Mouse (Mus musculus) heart, postnatal 0 days (tissue): ENCODE data around the gene Lrrc10. TPM values are rescaled to one million over a fixed set of nuclear protein-coding genes. Genes with fewer than 3 reads are reported as not detected.

Experiments
- ATAC-seq: fragments of 200-750 bp; cut with Nextera tagmentation; 2 replicates; pipeline ENCODE4 v1.8.0; 2017; ENCODE audit warnings: low read depth, moderate number of reproducible peaks, moderate library complexity; ENCODE audit not compliant: insufficient read depth
- DNase-seq: peaks from one replicate; pipeline ENCODE4 v3.0.0-alpha.2; 2016; ENCODE audit warnings: low spot score
- H3K27ac ChIP-seq: fragments of 300-500 bp; sonication (generic); 2 replicates; pipeline ENCODE4 v1.5.1; 2014; ENCODE audit warnings: low read depth, mild to moderate bottlenecking
- H3K27me3 ChIP-seq: fragments of 300-500 bp; sonication (generic); 2 replicates; pipeline ENCODE4 v1.6.1; 2014; ENCODE audit warnings: low read length, mixed read lengths; ENCODE audit not compliant: control insufficient read depth, insufficient read depth
- H3K36me3 ChIP-seq: fragments of 300-500 bp; sonication (generic); replicated peaks from 2 replicates; pipeline ENCODE4 v1.6.1; 2014; ENCODE audit warnings: low read length, mixed read lengths; ENCODE audit not compliant: control insufficient read depth, insufficient read depth
- H3K4me1 ChIP-seq: fragments of 300-500 bp; sonication (generic); 2 replicates; pipeline ENCODE4 v1.6.1; 2014; ENCODE audit warnings: antibody characterized with exemption; ENCODE audit not compliant: control insufficient read depth, insufficient read depth
- H3K4me2 ChIP-seq: fragments of 300-500 bp; sonication (generic); 2 replicates; pipeline ENCODE4 v1.6.1; 2014; ENCODE audit warnings: low read depth, mild to moderate bottlenecking, low read length, moderate library complexity
- H3K4me3 ChIP-seq: fragments of 300-500 bp; sonication (generic); 2 replicates; pipeline ENCODE4 v1.5.1; 2014; ENCODE audit warnings: low read depth, low read length
- H3K9ac ChIP-seq: fragments of 300-500 bp; sonication (generic); replicated peaks from 2 replicates; pipeline ENCODE4 v1.6.1; 2014; ENCODE audit warnings: low read depth, low read length, mixed read lengths
- H3K9me3 ChIP-seq: fragments of 300-500 bp; sonication (generic); replicated peaks from 2 replicates; pipeline ENCODE4 v1.6.1; 2016; ENCODE audit warnings: low read length; ENCODE audit not compliant: control insufficient read depth
- CTCF ChIP-seq: IDR thresholded peaks from 2 replicates; pipeline ENCODE4 v1.5.1; 2016; ENCODE audit warnings: antibody characterized with exemption, control low read depth, low read depth
- EP300 ChIP-seq: IDR thresholded peaks from 2 replicates; pipeline ENCODE4 v1.6.1; 2016; ENCODE audit warnings: antibody characterized with exemption, low read depth
- whole genome bisulfite sequencing: fragments of 180-500 bp; shearing (Covaris S2); extraction: QIAGEN DNeasy Blood & Tissue Kit; methylation state at CpG from one replicate; pipeline ENCODE4 v1.1.7; 2014; 5-methylcytosine and 5-hydroxymethylcytosine counted together
- polyA plus RNA-seq: library from polyadenylated mRNA; unstranded; fragments of >200 nt; fragmentation: Nextera tagmentation; extraction: Ambion mirVana; gene quantifications from 2 replicates; pipeline ENCODE4 v1.2.1, GENCODE M21; 2015
- total RNA-seq: library from RNA; depleted of rRNA; stranded (reverse); fragments of >200 nt; gene quantifications from 2 replicates; pipeline ENCODE4 v1.2.3, GENCODE M21; 2014; ENCODE audit warnings: low replicate concordance

Lrrc10 gene
- total and polyA plus RNA-seq, 2 experiments from 2014 or later = 138 to 330 TPM

DNA sequence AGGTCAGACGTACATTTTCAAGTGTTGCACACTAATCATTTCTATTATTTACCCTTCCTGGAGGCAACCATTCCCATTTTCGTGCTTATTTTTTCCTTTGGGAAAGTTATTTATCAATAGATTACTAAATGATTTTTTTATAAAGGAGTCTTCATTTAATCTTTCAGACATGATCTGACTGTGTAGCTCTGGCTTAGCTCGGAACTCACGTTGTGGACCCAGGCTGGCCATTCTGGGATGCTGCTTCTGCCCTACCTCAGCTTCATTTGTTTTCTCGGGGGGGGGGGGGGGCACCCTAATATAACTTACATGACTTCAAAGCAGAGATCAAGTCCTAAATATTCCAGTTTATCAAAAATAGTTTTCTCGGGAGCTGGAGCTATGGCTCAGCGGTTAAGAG lies 18.9 kb downstream of the Lrrc10 start:
- H3K36me3 ChIP-seq = peaks cover 30% of the 10 kb centered on the region
- H3K4me3 ChIP-seq = peak overlapping the region; percentile 89
- 7% methylated on average over 7 of the region's 7 CpGs for WGBS
- TF ChIP-seq EP300 (no peak), CTCF (no peak)
- H3K4me2 ChIP-seq = peak overlapping the region; percentile 68
- H3K27me3 ChIP-seq = no peaks in the 10 kb centered on the region
- no peaks in the 10 kb centered on the region for H3K9me3 ChIP-seq
- peak overlapping the region; percentile 53 for H3K9ac ChIP-seq
- DNase-seq (no peak), ATAC-seq (no peak)
- H3K27ac ChIP-seq = peak overlapping the region; percentile 70
- peaks cover 6% of the 10 kb centered on the region for H3K4me1 ChIP-seq

DNA sequence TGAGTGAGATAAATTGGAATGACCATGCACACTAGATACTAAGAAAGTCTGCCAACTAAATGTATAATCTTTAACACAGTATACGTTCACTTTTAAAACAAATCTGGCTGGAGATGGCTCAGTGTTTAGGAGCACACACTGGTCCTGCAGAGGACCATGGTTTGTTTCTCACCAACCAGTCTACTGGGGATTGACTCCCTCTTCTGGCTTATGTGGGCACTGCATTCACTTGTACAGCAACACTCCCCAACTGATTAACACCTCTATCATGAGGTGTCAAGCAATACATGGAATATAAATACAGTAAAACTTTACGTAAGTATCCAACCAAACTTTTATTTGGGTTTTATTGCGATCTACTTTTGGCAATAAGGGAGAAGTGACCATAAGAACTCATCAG lies 24.0 kb downstream of the Lrrc10 start:
- Histone ChIP-seq H3K4me3 (no peak overlapping the region), H3K9ac (no peak overlapping the region), H3K27me3 (no peaks in the 10 kb centered on the region), H3K36me3 (peaks cover 35% of the 10 kb centered on the region), H3K4me1 (no peaks in the 10 kb centered on the region), H3K4me2 (no peak overlapping the region), H3K27ac (no peak overlapping the region), H3K9me3 (no peaks in the 10 kb centered on the region)
- TF ChIP-seq CTCF = no peak
- TF ChIP-seq EP300 = no peak
- WGBS = 85% methylated on average over 3 of the region's 3 CpGs
- DNase-seq = no peak
- no peak for ATAC-seq

DNA sequence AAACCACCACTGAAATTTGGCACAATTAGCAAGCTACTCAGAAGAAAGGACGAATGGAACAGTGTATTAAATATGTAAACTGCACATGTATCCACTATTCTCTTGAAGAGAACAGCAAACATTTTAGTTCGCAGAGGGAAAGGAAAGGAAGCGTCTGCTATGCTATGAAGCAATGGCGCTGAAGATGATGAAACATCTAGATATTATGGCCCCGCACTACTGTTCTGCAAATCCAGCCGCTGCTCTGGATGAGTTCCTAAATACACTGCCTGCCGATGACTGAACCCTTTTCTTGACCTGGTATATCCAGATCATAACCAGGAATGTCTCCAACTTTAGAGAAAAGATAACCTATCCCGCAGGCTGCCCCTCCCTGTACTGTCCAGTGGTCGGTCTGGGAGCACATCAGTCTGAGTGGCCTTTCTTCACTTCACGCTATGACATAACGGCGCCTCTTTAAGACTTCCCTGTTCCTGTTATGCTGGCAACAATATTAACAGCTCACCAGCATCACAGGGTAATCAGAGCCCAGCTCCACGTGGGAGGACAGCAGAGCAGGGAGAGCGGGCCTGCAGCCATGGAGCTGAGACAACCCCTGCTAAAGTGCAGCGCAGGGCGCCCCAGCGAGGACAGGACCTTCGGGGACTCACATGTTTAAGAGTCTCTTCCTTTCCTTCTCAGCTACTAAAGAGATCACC lies 27.2 kb downstream of the Lrrc10 start:
- Histone ChIP-seq H3K27ac (no peak overlapping the region), H3K9me3 (no peaks in the 10 kb centered on the region), H3K4me2 (no peak overlapping the region), H3K27me3 (no peaks in the 10 kb centered on the region), H3K36me3 (peaks cover 61% of the 10 kb centered on the region), H3K4me1 (no peaks in the 10 kb centered on the region), H3K9ac (no peak overlapping the region), H3K4me3 (no peak overlapping the region)
- 76% methylated on average over 18 of the region's 18 CpGs for WGBS
- no peak for TF ChIP-seq CTCF
- no peak for TF ChIP-seq EP300
- ATAC-seq = 0 out of 2 replicates have a peak, but pooled peaks have one; percentile 33
- no peak for DNase-seq

DNA sequence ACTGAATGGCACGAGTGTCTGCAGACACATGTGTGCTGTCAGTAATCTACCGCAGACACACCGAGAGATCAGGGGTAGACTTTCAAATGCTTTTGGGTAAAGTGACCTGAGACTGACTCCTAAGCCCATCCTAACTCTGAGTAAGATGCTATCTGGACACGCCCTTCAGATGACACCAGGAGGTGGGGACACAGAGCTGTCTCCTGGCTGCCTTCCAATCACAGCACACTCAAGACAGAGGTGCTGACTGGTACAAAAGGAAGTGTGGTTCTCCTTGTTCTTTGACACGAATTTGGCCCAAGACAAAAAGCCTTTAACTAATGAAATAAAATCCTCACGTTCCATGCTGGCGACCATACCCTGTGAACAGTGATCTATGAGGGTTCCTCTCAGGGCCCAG lies 28.0 kb downstream of the Lrrc10 start:
- H3K27me3 ChIP-seq = no peaks in the 10 kb centered on the region
- DNase-seq = no peak
- TF ChIP-seq EP300 (no peak), CTCF (no peak)
- no peak overlapping the region for H3K4me2 ChIP-seq
- no peak overlapping the region for H3K27ac ChIP-seq
- no peaks in the 10 kb centered on the region for H3K4me1 ChIP-seq
- peaks cover 69% of the 10 kb centered on the region for H3K36me3 ChIP-seq
- no peak overlapping the region for H3K9ac ChIP-seq
- no peak overlapping the region for H3K4me3 ChIP-seq
- no peak for ATAC-seq
- 50% methylated on average over 7 of the region's 7 CpGs for WGBS
- H3K9me3 ChIP-seq = no peaks in the 10 kb centered on the region

DNA sequence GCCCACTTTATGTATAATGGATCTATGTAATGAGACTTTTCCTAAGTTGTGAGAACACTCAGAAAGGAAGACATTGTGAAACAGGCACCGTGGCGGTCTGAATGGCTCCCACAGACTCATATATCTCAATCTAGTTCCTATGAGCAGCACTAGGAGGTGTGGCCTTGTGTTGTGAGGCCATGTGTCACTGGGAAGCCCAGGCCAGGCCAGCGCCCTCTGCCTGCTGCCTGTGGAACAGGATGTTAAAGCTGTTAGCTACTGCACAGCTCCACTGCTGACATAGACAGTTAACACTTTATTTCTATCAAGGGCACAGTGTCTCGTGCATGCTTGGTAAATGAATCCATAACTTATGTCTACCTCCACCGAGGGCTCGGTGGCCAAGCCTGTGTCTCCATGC lies 33.1 kb downstream of the Lrrc10 start:
- no peaks in the 10 kb centered on the region for H3K9me3 ChIP-seq
- no peak for TF ChIP-seq EP300
- peak; percentile 63 for TF ChIP-seq CTCF
- H3K27ac ChIP-seq = no peak overlapping the region
- peaks cover 77% of the 10 kb centered on the region for H3K36me3 ChIP-seq
- WGBS = 75% methylated on average over 6 of the region's 6 CpGs
- DNase-seq (no peak), ATAC-seq (peak; percentile 72)
- no peak overlapping the region for H3K4me2 ChIP-seq
- H3K27me3 ChIP-seq = no peaks in the 10 kb centered on the region
- no peak overlapping the region for H3K4me3 ChIP-seq
- no peak overlapping the region for H3K9ac ChIP-seq
- H3K4me1 ChIP-seq = no peaks in the 10 kb centered on the region

DNA sequence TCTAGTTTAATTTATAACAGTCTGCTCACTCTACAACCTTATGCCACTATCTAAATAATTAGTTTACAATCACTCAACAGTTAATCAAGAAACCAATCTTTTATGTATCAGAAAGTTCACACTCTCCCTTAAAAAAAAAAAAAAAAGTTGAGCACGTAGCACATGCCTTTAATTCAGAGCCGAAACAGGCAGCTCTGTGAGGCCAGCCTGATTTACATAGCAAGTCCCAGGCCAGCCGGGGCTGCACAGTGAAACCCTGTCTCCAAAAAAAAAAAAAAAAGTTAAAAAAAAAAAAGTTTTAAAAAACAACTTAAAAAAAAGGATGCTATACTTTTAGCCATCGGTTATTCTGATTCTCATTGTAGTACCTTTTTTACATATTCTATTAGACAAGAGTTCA lies 36.2 kb downstream of the Lrrc10 start:
- Histone ChIP-seq H3K4me2 (no peak overlapping the region), H3K4me1 (no peaks in the 10 kb centered on the region), H3K27ac (no peak overlapping the region), H3K9ac (no peak overlapping the region), H3K4me3 (no peak overlapping the region), H3K36me3 (peaks cover 72% of the 10 kb centered on the region), H3K27me3 (no peaks in the 10 kb centered on the region), H3K9me3 (no peaks in the 10 kb centered on the region)
- no peak for DNase-seq
- TF ChIP-seq EP300 = no peak
- no peak for TF ChIP-seq CTCF
- no peak for ATAC-seq
- WGBS = 86% methylated on average over 4 of the region's 4 CpGs
